Mouse (Mus musculus) bone marrow, adult 2 months (tissue): ENCODE measurements around the gene Gli2.

Experiments
- CTCF ChIP-seq: fragments of 200-500 bp; IDR thresholded peaks from 2 replicates; pipeline ENCODE4 v1.5.1; 2011; ENCODE audit warnings: low read length, control low read depth; ENCODE audit not compliant: control insufficient read depth, insufficient read depth
- POLR2A ChIP-seq: fragments of 200-500 bp; IDR thresholded peaks from 2 replicates; pipeline ENCODE4 v1.6.1; 2011; ENCODE audit warnings: low read depth, mild to moderate bottlenecking, control low read depth, low read length, borderline replicate concordance; ENCODE audit not compliant: control insufficient read depth

DNA sequence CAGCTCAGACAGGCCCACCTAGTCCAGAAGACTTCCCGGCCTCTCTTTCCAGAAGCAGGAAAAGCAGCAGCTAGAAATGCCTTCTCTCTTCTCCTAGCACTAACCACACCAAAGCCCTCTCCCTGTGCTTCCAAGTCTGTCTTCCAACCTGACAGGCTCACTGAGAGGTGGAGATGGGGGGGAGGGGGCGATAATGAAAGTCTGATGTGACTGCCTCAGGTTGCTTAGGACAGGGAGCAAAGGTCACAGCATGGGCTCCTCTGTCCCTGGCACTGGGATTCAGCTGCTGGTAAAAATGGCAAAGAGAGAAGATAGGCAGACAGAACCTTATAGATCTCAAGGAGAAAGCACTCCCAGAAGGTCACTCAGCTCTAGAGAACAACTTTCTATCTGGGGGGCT is 70.0 kb downstream of the Gli2 start:
- no peak for TF ChIP-seq POLR2A
- no peak for TF ChIP-seq CTCF
